Mouse (Mus musculus): ENCODE data around the gene Gm26566. TPM values are rescaled to one million over a fixed set of nuclear protein-coding genes. Genes with fewer than 3 reads are reported as not detected.

The Gm26566 gene
- not detected for polyA plus RNA-seq (2014; fragmentation: Illumina TruSeq; extraction: RNeasy Lipid Tissue Mini Kit (QIAGEN cat#74804); ENCODE audit: low read depth, low replicate concordance)

GRCm38 (mm10) chr4:88721791-88722721, at the start of gene Gm26566, which contains the start of gene Klhl9:
Gm26566 (plus strand) TSS chr4:88721805.
Klhl9 (minus strand) TSS chr4:88722465.

GRCm38 (mm10) chr4:88676824-88677223, 44.8 kb upstream of the Gm26566 start, which contains the start of gene Ifna16:
Ifna16 (minus strand) TSS chr4:88676924.

GRCm38 (mm10) chr4:88683812-88684211, 37.8 kb upstream of the Gm26566 start, which contains the start of gene Ifna2:
Ifna2 (minus strand) TSS chr4:88683912.

GRCm38 (mm10) chr4:88691259-88691658, 30.3 kb upstream of the Gm26566 start, which contains the start of gene Ifnab:
Ifnab (minus strand) TSS chr4:88691359.

GRCm38 (mm10) chr4:88754818-88755340, 33.3 kb downstream of the Gm26566 start, which contains the start of gene Gm13271:
Gm13271 (plus strand) TSS chr4:88754868.

GRCm38 (mm10) chr4:88759610-88760268, 38.1 kb downstream of the Gm26566 start, which contains the start of gene Gm13283:
Gm13283 (plus strand) TSS chr4:88760119.

Other genes with a start within 250 kb of the Gm26566 start
- not detected for gene Ifnb1, start 199.0 kb upstream of the Gm26566 start, polyA plus RNA-seq (2014; fragmentation: Illumina TruSeq; extraction: RNeasy Lipid Tissue Mini Kit (QIAGEN cat#74804); ENCODE audit: low read depth, low replicate concordance)
- gene Ifna15, start 163.6 kb upstream of the Gm26566 start, polyA plus RNA-seq (2014; fragmentation: Illumina TruSeq; extraction: RNeasy Lipid Tissue Mini Kit (QIAGEN cat#74804); ENCODE audit: low read depth, low replicate concordance): not detected
- gene Ifna14, start 150.0 kb upstream of the Gm26566 start, polyA plus RNA-seq (2014; fragmentation: Illumina TruSeq; extraction: RNeasy Lipid Tissue Mini Kit (QIAGEN cat#74804); ENCODE audit: low read depth, low replicate concordance): not detected
- not detected for gene Ifna9, start 129.4 kb upstream of the Gm26566 start, polyA plus RNA-seq (2014; fragmentation: Illumina TruSeq; extraction: RNeasy Lipid Tissue Mini Kit (QIAGEN cat#74804); ENCODE audit: low read depth, low replicate concordance)
- not detected for gene Ifna12, start 118.4 kb upstream of the Gm26566 start, polyA plus RNA-seq (2014; fragmentation: Illumina TruSeq; extraction: RNeasy Lipid Tissue Mini Kit (QIAGEN cat#74804); ENCODE audit: low read depth, low replicate concordance)
- not detected for gene C87499, start 87.4 kb upstream of the Gm26566 start, polyA plus RNA-seq (2014; fragmentation: Illumina TruSeq; extraction: RNeasy Lipid Tissue Mini Kit (QIAGEN cat#74804); ENCODE audit: low read depth, low replicate concordance)
- gene Ifna13, start 77.3 kb upstream of the Gm26566 start, polyA plus RNA-seq (2014; fragmentation: Illumina TruSeq; extraction: RNeasy Lipid Tissue Mini Kit (QIAGEN cat#74804); ENCODE audit: low read depth, low replicate concordance): not detected
- not detected for gene Ifna16, start 44.9 kb upstream of the Gm26566 start, polyA plus RNA-seq (2014; fragmentation: Illumina TruSeq; extraction: RNeasy Lipid Tissue Mini Kit (QIAGEN cat#74804); ENCODE audit: low read depth, low replicate concordance)
- gene Ifna2, start 37.9 kb upstream of the Gm26566 start, polyA plus RNA-seq (2014; fragmentation: Illumina TruSeq; extraction: RNeasy Lipid Tissue Mini Kit (QIAGEN cat#74804); ENCODE audit: low read depth, low replicate concordance): not detected
- gene Ifnab, start 30.4 kb upstream of the Gm26566 start, polyA plus RNA-seq (2014; fragmentation: Illumina TruSeq; extraction: RNeasy Lipid Tissue Mini Kit (QIAGEN cat#74804); ENCODE audit: low read depth, low replicate concordance): not detected
- 132 TPM for gene Klhl9, start 660 bp downstream of the Gm26566 start, polyA plus RNA-seq (2014; fragmentation: Illumina TruSeq; extraction: RNeasy Lipid Tissue Mini Kit (QIAGEN cat#74804); ENCODE audit: low read depth, low replicate concordance)
- not detected for gene Gm13271, start 33.1 kb downstream of the Gm26566 start, polyA plus RNA-seq (2014; fragmentation: Illumina TruSeq; extraction: RNeasy Lipid Tissue Mini Kit (QIAGEN cat#74804); ENCODE audit: low read depth, low replicate concordance)
- gene Gm13283, start 38.3 kb downstream of the Gm26566 start, polyA plus RNA-seq (2014; fragmentation: Illumina TruSeq; extraction: RNeasy Lipid Tissue Mini Kit (QIAGEN cat#74804); ENCODE audit: low read depth, low replicate concordance): not detected
- gene Gm13290, start 52.0 kb downstream of the Gm26566 start, polyA plus RNA-seq (2014; fragmentation: Illumina TruSeq; extraction: RNeasy Lipid Tissue Mini Kit (QIAGEN cat#74804); ENCODE audit: low read depth, low replicate concordance): not detected
- gene Gm13289, start 55.1 kb downstream of the Gm26566 start, polyA plus RNA-seq (2014; fragmentation: Illumina TruSeq; extraction: RNeasy Lipid Tissue Mini Kit (QIAGEN cat#74804); ENCODE audit: low read depth, low replicate concordance): not detected
- not detected for gene Gm13272, start 58.0 kb downstream of the Gm26566 start, polyA plus RNA-seq (2014; fragmentation: Illumina TruSeq; extraction: RNeasy Lipid Tissue Mini Kit (QIAGEN cat#74804); ENCODE audit: low read depth, low replicate concordance)
- not detected for gene Ifnz, start 60.3 kb downstream of the Gm26566 start, polyA plus RNA-seq (2014; fragmentation: Illumina TruSeq; extraction: RNeasy Lipid Tissue Mini Kit (QIAGEN cat#74804); ENCODE audit: low read depth, low replicate concordance)
- not detected for gene Gm13276, start 63.9 kb downstream of the Gm26566 start, polyA plus RNA-seq (2014; fragmentation: Illumina TruSeq; extraction: RNeasy Lipid Tissue Mini Kit (QIAGEN cat#74804); ENCODE audit: low read depth, low replicate concordance)
- gene Gm13277, start 66.8 kb downstream of the Gm26566 start, polyA plus RNA-seq (2014; fragmentation: Illumina TruSeq; extraction: RNeasy Lipid Tissue Mini Kit (QIAGEN cat#74804); ENCODE audit: low read depth, low replicate concordance): not detected
- gene Gm13278, start 69.7 kb downstream of the Gm26566 start, polyA plus RNA-seq (2014; fragmentation: Illumina TruSeq; extraction: RNeasy Lipid Tissue Mini Kit (QIAGEN cat#74804); ENCODE audit: low read depth, low replicate concordance): not detected
- gene Gm13275, start 72.7 kb downstream of the Gm26566 start, polyA plus RNA-seq (2014; fragmentation: Illumina TruSeq; extraction: RNeasy Lipid Tissue Mini Kit (QIAGEN cat#74804); ENCODE audit: low read depth, low replicate concordance): not detected
- gene Gm13279, start 75.6 kb downstream of the Gm26566 start, polyA plus RNA-seq (2014; fragmentation: Illumina TruSeq; extraction: RNeasy Lipid Tissue Mini Kit (QIAGEN cat#74804); ENCODE audit: low read depth, low replicate concordance): not detected
- not detected for gene Gm13285, start 77.9 kb downstream of the Gm26566 start, polyA plus RNA-seq (2014; fragmentation: Illumina TruSeq; extraction: RNeasy Lipid Tissue Mini Kit (QIAGEN cat#74804); ENCODE audit: low read depth, low replicate concordance)
- not detected for gene Gm13287, start 81.4 kb downstream of the Gm26566 start, polyA plus RNA-seq (2014; fragmentation: Illumina TruSeq; extraction: RNeasy Lipid Tissue Mini Kit (QIAGEN cat#74804); ENCODE audit: low read depth, low replicate concordance)
- not detected for gene Gm13288, start 83.7 kb downstream of the Gm26566 start, polyA plus RNA-seq (2014; fragmentation: Illumina TruSeq; extraction: RNeasy Lipid Tissue Mini Kit (QIAGEN cat#74804); ENCODE audit: low read depth, low replicate concordance)
- gene Ifna7, start 94.4 kb downstream of the Gm26566 start, polyA plus RNA-seq (2014; fragmentation: Illumina TruSeq; extraction: RNeasy Lipid Tissue Mini Kit (QIAGEN cat#74804); ENCODE audit: low read depth, low replicate concordance): not detected
- not detected for gene Ifna11, start 98.2 kb downstream of the Gm26566 start, polyA plus RNA-seq (2014; fragmentation: Illumina TruSeq; extraction: RNeasy Lipid Tissue Mini Kit (QIAGEN cat#74804); ENCODE audit: low read depth, low replicate concordance)
- not detected for gene Ifna6, start 105.6 kb downstream of the Gm26566 start, polyA plus RNA-seq (2014; fragmentation: Illumina TruSeq; extraction: RNeasy Lipid Tissue Mini Kit (QIAGEN cat#74804); ENCODE audit: low read depth, low replicate concordance)
- not detected for gene Ifna5, start 113.7 kb downstream of the Gm26566 start, polyA plus RNA-seq (2014; fragmentation: Illumina TruSeq; extraction: RNeasy Lipid Tissue Mini Kit (QIAGEN cat#74804); ENCODE audit: low read depth, low replicate concordance)
- gene Ifna4, start 120.1 kb downstream of the Gm26566 start, polyA plus RNA-seq (2014; fragmentation: Illumina TruSeq; extraction: RNeasy Lipid Tissue Mini Kit (QIAGEN cat#74804); ENCODE audit: low read depth, low replicate concordance): not detected
- not detected for gene Ifna1, start 128.3 kb downstream of the Gm26566 start, polyA plus RNA-seq (2014; fragmentation: Illumina TruSeq; extraction: RNeasy Lipid Tissue Mini Kit (QIAGEN cat#74804); ENCODE audit: low read depth, low replicate concordance)
- not detected for gene Ifne, start 158.4 kb downstream of the Gm26566 start, polyA plus RNA-seq (2014; fragmentation: Illumina TruSeq; extraction: RNeasy Lipid Tissue Mini Kit (QIAGEN cat#74804); ENCODE audit: low read depth, low replicate concordance)